Mouse (Mus musculus): Measurements from ENCODE around the gene Angptl8.
A peak's percentile ranks its signal among the peaks of the same experiment; 100 is the strongest.
"Not testable (repeated sequence)": the region's sequence is repeated elsewhere in the genome, so short reads cannot be mapped to it uniquely, and the experiment has no call there.

The Angptl8 gene

GRCm38 (mm10) chr9:21835258-21835912 is at the start of gene Angptl8:
Gene Angptl8 (plus strand): TSS chr9:21835510.
- DNase-seq: no peak

GRCm38 (mm10) chr9:21786309-21786708 is 49.0 kb upstream of the Angptl8 start:
- DNase-seq: not testable (repeated sequence)

GRCm38 (mm10) chr9:21786906-21787305 is 48.4 kb upstream of the Angptl8 start:
- peak; percentile 62 for DNase-seq

GRCm38 (mm10) chr9:21787654-21788053 is 47.7 kb upstream of the Angptl8 start:
- no peak for DNase-seq

- no peak for DNase-seq
Observed at GRCm38 (mm10) chr9:21788234-21788633, 47.1 kb upstream of the Angptl8 start.

GRCm38 (mm10) chr9:21791861-21792260 is 43.4 kb upstream of the Angptl8 start:
- DNase-seq: no peak

GRCm38 (mm10) chr9:21792644-21793043 is 42.7 kb upstream of the Angptl8 start:
- DNase-seq: no peak

- DNase-seq: not testable (repeated sequence)
Observed at GRCm38 (mm10) chr9:21793507-21793906, 41.8 kb upstream of the Angptl8 start.

- DNase-seq: no peak
Observed at GRCm38 (mm10) chr9:21794344-21794834, 40.9 kb upstream of the Angptl8 start.

- DNase-seq: no peak
Observed at GRCm38 (mm10) chr9:21794925-21795324, 40.4 kb upstream of the Angptl8 start.

- no peak for DNase-seq
Observed at GRCm38 (mm10) chr9:21795579-21795978, 39.7 kb upstream of the Angptl8 start.

- no peak for DNase-seq
Observed at GRCm38 (mm10) chr9:21796259-21796658, 39.1 kb upstream of the Angptl8 start.

- DNase-seq: no peak
Observed at GRCm38 (mm10) chr9:21796919-21797318, 38.4 kb upstream of the Angptl8 start.

GRCm38 (mm10) chr9:21797921-21798344 is 37.4 kb upstream of the Angptl8 start:
- DNase-seq: peak; percentile 30

- peak; percentile 83 for DNase-seq
Observed at GRCm38 (mm10) chr9:21798345-21799009, 36.8 kb upstream of the Angptl8 start, which contains the start of gene Kank2. Gene Kank2 (minus strand): TSS chr9:21798744.

GRCm38 (mm10) chr9:21799010-21799350 is 36.3 kb upstream of the Angptl8 start:
- no peak for DNase-seq

- DNase-seq: no peak
Observed at GRCm38 (mm10) chr9:21801121-21801520, 34.2 kb upstream of the Angptl8 start.

GRCm38 (mm10) chr9:21801591-21801990 is 33.7 kb upstream of the Angptl8 start:
- DNase-seq: no peak

GRCm38 (mm10) chr9:21803986-21804644 is 31.2 kb upstream of the Angptl8 start:
- peak; percentile 71 for DNase-seq

- no peak for DNase-seq
Observed at GRCm38 (mm10) chr9:21806363-21806762, 28.9 kb upstream of the Angptl8 start.

- no peak for DNase-seq
Observed at GRCm38 (mm10) chr9:21806976-21807375, 28.3 kb upstream of the Angptl8 start.

GRCm38 (mm10) chr9:21808561-21808960 is 26.7 kb upstream of the Angptl8 start:
- DNase-seq: no peak

- DNase-seq: no peak
Observed at GRCm38 (mm10) chr9:21811170-21811569, 24.1 kb upstream of the Angptl8 start.
